Mouse (Mus musculus): ENCODE results near the gene Naa15. TPM values are rescaled to one million over a fixed set of nuclear protein-coding genes. Genes with fewer than 3 reads are reported as not detected.
A peak's percentile ranks its signal among the peaks of the same experiment; 100 is the strongest.

Gene Naa15
- 34.5 and 47.1 TPM in 2 replicates for polyA plus RNA-seq (2015; fragmentation: Nextera tagmentation; extraction: Ambion mirVana)

DNA sequence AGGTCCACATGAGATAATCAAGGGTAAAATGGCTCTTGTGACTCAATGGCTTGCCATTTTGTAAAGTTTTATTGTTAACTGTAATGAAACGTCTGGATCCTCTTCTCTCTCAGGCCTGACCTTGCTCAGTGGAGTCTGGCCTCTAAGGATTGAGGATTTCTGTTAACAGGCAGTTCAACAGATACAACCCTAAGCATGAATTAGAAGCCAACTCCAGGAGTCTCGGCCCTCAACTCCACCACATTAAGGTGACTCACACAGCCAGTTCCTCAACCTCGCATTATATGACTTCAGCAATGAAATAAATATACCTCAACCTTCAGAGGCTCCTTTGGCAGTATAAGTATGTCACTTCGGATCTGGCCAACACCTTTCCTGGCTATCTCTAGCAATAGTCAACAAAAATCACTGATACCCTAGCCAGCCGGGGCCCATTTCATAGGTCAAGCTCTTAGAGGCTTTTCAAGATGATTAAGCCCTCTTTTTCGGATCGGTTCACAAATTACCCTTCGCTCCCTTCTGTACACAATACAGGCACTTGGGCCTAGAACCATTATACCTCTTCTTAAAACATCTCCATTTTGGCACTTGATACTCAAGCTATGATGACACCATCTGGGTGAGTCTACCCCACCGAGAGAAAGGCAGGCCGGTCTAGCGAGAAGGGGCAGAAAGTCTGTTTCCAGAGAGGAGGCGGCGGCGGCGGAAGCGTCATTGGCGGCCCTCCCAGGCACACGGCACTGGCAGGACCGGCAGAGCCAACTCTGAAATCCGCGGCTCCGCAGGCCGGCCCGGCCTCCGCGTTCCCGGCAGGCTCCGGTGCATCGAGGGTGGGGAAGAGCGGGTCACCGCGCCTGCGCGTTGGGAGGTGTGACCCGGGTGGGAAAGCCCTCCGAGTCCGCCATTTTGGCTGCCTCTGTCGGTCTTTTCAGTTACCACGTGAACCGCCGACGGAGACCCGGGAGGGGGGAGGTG, at the start of gene Naa15:
Naa15 (plus strand) TSS at position 51 of the 975 bp plus-strand sequence.
- peak within 1 kb of the TSS; percentile 99 for H3K9ac ChIP-seq
- ATAC-seq (ENCODE audit: low read depth) (peak; percentile 88), DNase-seq (peak; percentile 94)
- no peaks in the 10 kb centered on the region for H3K27me3 ChIP-seq
- H3K4me3 ChIP-seq (replicated peaks), result peak within 1 kb of the TSS; percentile 99
- H3K4me2 ChIP-seq, result peak within 1 kb of the TSS; percentile 81
- H3K4me1 ChIP-seq (replicated peaks), result peaks cover 58% of the 10 kb centered on the region
- no peaks in the 10 kb centered on the region for H3K36me3 ChIP-seq
- no peaks in the 10 kb centered on the region for H3K9me3 ChIP-seq (replicated peaks)
- peak within 1 kb of the TSS; percentile 96 for H3K27ac ChIP-seq
- WGBS (ENCODE audit: insufficient replicate concordance), result 3% methylated on average over 43 of the region's 43 CpGs

DNA sequence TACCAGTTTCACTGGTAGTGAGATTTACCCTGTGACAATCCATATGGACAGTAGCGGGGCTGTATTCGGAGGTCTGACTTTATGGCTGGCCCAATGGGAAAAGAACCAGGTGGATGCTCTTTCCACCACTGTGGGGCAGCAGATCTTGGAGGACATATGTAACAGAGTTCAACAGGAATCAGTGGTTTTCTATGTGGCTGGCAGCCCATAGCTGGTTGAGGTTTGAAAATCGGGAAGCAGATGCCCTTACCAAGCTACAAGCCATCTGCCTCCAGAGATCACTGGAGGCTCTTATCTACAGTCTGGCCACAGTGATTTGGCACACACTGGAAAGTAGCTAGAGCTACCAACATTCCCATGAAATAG, 49.4 kb upstream of the Naa15 start:
- Histone ChIP-seq H3K9me3 (replicated peaks) (no peaks in the 10 kb centered on the region), H3K27me3 (no peaks in the 10 kb centered on the region), H3K4me3 (replicated peaks) (peak overlapping the region; percentile 59; the same call in 1 of the 2 replicates), H3K27ac (peak overlapping the region; percentile 73; the same call in 1 of the 2 replicates), H3K4me2 (peak overlapping the region; percentile 84), H3K4me1 (replicated peaks) (peaks cover 72% of the 10 kb centered on the region), H3K9ac (0 out of 2 replicates have a peak overlapping the region, but pooled peaks have one; percentile 3), H3K36me3 (no peaks in the 10 kb centered on the region)
- DNase-seq, result no peak
- ATAC-seq (ENCODE audit: low read depth), result no peak
- WGBS (ENCODE audit: insufficient replicate concordance), result under 1% methylated on average over 3 of the region's 3 CpGs

GRCm38 (mm10) chr3:51366926-51367325, 48.0 kb upstream of the Naa15 start:
- WGBS (ENCODE audit: insufficient replicate concordance), result 20% methylated on average over 4 of the region's 4 CpGs
- H3K27me3 ChIP-seq, result no peaks in the 10 kb centered on the region
- peaks cover 60% of the 10 kb centered on the region for H3K4me1 ChIP-seq (replicated peaks)

GRCm38 (mm10) chr3:51368011-51368410, 46.9 kb upstream of the Naa15 start:
- no peak for ATAC-seq (ENCODE audit: low read depth)
- Histone ChIP-seq H3K9ac (no peak overlapping the region; the same call in 1 of the 2 replicates), H3K36me3 (no peaks in the 10 kb centered on the region), H3K27me3 (no peaks in the 10 kb centered on the region), H3K4me2 (peak overlapping the region; percentile 23; the same call in 1 of the 2 replicates), H3K4me1 (replicated peaks) (peaks cover 57% of the 10 kb centered on the region), H3K9me3 (replicated peaks) (no peaks in the 10 kb centered on the region), H3K4me3 (replicated peaks) (no peak overlapping the region), H3K27ac (peak overlapping the region; percentile 73; the same call in 1 of the 2 replicates)
- WGBS (ENCODE audit: insufficient replicate concordance), result 50% methylated on average over 4 of the region's 4 CpGs
- DNase-seq, result no peak

More at GRCm38 (mm10) chr3:51366926-51367325, 48.0 kb upstream of the Naa15 start:
- Histone ChIP-seq H3K9ac (peak overlapping the region; percentile 12; the same call in 1 of the 2 replicates), H3K27ac (peak overlapping the region; percentile 73), H3K4me3 (replicated peaks) (no peak overlapping the region), H3K9me3 (replicated peaks) (no peaks in the 10 kb centered on the region), H3K36me3 (no peaks in the 10 kb centered on the region), H3K4me2 (peak overlapping the region; percentile 32)
- ATAC-seq (ENCODE audit: low read depth), result peak; percentile 78
- DNase-seq, result no peak

DNA sequence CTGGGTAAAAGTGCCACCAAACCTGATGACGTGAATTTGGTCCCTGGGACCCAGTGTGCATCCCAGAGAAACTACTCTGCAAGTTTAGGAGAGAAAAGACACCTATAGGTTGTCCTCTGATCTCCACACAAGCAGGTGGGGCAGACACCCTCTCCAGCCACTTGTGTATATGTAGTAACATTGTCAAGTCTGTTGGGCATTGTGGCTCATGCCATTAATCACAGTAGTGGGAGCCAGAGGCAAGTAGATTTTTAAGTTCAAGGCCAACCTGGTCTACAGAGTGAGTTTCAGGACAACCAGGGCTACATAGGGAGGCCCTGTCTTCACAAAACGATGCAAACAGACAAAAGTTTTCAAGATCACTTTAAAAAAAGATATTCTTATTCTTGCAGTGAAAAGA, 43.1 kb upstream of the Naa15 start:
- Histone ChIP-seq H3K9me3 (replicated peaks) (no peaks in the 10 kb centered on the region), H3K27me3 (no peaks in the 10 kb centered on the region), H3K4me2 (no peak overlapping the region), H3K9ac (no peak overlapping the region), H3K36me3 (no peaks in the 10 kb centered on the region), H3K4me1 (replicated peaks) (peaks cover 44% of the 10 kb centered on the region), H3K4me3 (replicated peaks) (no peak overlapping the region), H3K27ac (no peak overlapping the region)
- DNase-seq (no peak), ATAC-seq (ENCODE audit: low read depth) (no peak)
- 61% methylated on average over 2 of the region's 2 CpGs for WGBS (ENCODE audit: insufficient replicate concordance)

DNA sequence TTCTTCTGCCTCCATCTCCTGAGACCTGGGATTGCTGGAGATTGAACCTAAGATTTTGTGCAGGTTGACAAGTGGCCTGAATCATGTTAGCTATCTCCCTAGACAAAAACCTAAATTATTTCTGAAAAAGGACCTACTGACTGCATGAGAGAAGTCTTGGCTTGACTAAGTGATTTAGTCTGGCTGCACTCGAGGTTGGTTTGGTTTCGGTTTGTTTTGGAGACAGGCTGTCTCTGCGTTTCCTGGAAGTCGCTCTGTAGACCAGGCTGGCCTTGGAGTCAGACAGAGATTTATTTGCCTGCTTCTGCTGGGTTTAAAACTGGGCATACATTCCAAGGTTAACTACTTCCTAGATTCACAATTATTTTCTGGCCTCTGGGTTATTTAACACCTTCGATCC, 42.1 kb upstream of the Naa15 start:
- peak overlapping the region; percentile 29; the same call in 1 of the 2 replicates for H3K9ac ChIP-seq
- H3K4me1 ChIP-seq (replicated peaks), result peaks cover 41% of the 10 kb centered on the region
- 47% methylated on average over 5 of the region's 5 CpGs for WGBS (ENCODE audit: insufficient replicate concordance)
- H3K27ac ChIP-seq, result no peak overlapping the region
- H3K36me3 ChIP-seq, result no peaks in the 10 kb centered on the region
- DNase-seq (no peak), ATAC-seq (ENCODE audit: low read depth) (no peak)
- no peaks in the 10 kb centered on the region for H3K27me3 ChIP-seq
- H3K4me3 ChIP-seq (replicated peaks), result no peak overlapping the region
- H3K9me3 ChIP-seq (replicated peaks), result no peaks in the 10 kb centered on the region
- H3K4me2 ChIP-seq, result no peak overlapping the region

GRCm38 (mm10) chr3:51373544-51373943, 41.4 kb upstream of the Naa15 start:
- Histone ChIP-seq H3K4me3 (replicated peaks) (no peak overlapping the region), H3K27me3 (no peaks in the 10 kb centered on the region), H3K4me1 (replicated peaks) (peaks cover 41% of the 10 kb centered on the region), H3K9ac (no peak overlapping the region), H3K9me3 (replicated peaks) (no peaks in the 10 kb centered on the region), H3K4me2 (no peak overlapping the region), H3K36me3 (no peaks in the 10 kb centered on the region), H3K27ac (no peak overlapping the region)
- 59% methylated on average over 5 of the region's 5 CpGs for WGBS (ENCODE audit: insufficient replicate concordance)
- DNase-seq, result no peak
- ATAC-seq (ENCODE audit: low read depth), result no peak

DNA sequence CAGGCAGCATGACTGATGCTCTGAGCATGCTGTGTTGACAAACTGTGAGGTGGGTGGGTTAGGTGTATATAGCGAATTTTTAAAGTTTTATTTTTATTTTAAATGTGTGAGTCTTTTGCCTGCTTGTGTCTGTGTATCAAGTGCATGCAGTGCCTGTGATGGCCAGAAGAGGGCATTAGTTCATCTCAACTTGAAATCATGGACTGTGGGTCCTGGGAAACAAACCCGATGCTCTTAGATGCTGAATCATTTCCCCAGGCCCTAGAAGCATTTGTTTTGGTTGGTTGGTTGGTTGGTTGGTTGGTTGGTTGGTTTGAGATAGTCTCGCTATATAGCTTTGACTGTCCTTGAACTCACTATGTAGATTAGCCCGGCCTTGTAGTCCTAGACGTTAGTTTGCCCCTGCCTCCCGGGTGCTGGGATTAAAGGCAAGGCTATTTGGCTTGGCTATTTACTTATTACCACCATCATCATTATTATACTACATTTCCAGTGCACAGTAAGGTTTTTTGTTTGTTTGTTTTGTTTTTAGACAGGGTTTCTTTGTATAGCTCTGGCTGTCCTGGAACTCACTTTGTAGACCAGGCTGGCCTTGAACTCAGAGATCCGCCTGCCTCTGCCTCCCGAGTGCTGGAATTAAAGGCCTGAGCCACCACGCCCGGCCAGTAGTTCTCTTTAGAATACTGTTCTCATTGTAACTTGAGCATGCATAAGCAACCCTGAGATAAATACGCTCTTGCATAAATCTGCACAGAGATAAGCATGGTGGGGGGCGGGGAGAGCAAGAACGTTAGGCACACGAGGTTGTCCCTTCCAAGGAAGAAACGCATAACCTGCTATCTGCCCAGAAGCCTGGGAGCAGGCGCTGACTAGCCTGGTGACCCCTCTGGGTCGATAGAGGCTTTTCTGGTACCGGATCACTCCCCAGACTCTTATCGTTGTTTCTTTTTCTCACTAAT, 39.4 kb upstream of the Naa15 start:
- Histone ChIP-seq H3K9ac (no peak overlapping the region), H3K27me3 (no peaks in the 10 kb centered on the region), H3K27ac (peak overlapping the region; percentile 54), H3K4me1 (replicated peaks) (peaks cover 46% of the 10 kb centered on the region), H3K4me3 (replicated peaks) (no peak overlapping the region), H3K4me2 (0 out of 2 replicates have a peak overlapping the region, but pooled peaks have one; percentile 8), H3K36me3 (no peaks in the 10 kb centered on the region), H3K9me3 (replicated peaks) (no peaks in the 10 kb centered on the region)
- ATAC-seq (ENCODE audit: low read depth), result peak; percentile 80
- 33% methylated on average over 19 of the region's 19 CpGs for WGBS (ENCODE audit: insufficient replicate concordance)
- peak; percentile 73 for DNase-seq

GRCm38 (mm10) chr3:51377878-51378664, 36.9 kb upstream of the Naa15 start:
- Histone ChIP-seq H3K27ac (peak overlapping the region; percentile 69), H3K4me2 (peak overlapping the region; percentile 68), H3K9ac (peak overlapping the region; percentile 61), H3K27me3 (no peaks in the 10 kb centered on the region), H3K9me3 (replicated peaks) (no peaks in the 10 kb centered on the region), H3K36me3 (no peaks in the 10 kb centered on the region), H3K4me3 (replicated peaks) (peak overlapping the region; percentile 53), H3K4me1 (replicated peaks) (peaks cover 40% of the 10 kb centered on the region)
- ATAC-seq (ENCODE audit: low read depth) (no peak), DNase-seq (no peak)
- WGBS (ENCODE audit: insufficient replicate concordance), result 32% methylated on average over 31 of the region's 31 CpGs

GRCm38 (mm10) chr3:51378665-51378946, 36.3 kb upstream of the Naa15 start:
- Histone ChIP-seq H3K4me3 (replicated peaks) (peak overlapping the region; percentile 53), H3K9ac (peak overlapping the region; percentile 61), H3K9me3 (replicated peaks) (no peaks in the 10 kb centered on the region), H3K4me1 (replicated peaks) (peaks cover 38% of the 10 kb centered on the region), H3K4me2 (peak overlapping the region; percentile 68), H3K27ac (peak overlapping the region; percentile 69; the same call in 1 of the 2 replicates), H3K36me3 (no peaks in the 10 kb centered on the region), H3K27me3 (no peaks in the 10 kb centered on the region)
- DNase-seq (no peak), ATAC-seq (ENCODE audit: low read depth) (no peak)
- WGBS (ENCODE audit: insufficient replicate concordance), result 73% methylated on average over 3 of the region's 3 CpGs
